Mouse (Mus musculus): ENCODE data around the gene Immp2l.

DNA sequence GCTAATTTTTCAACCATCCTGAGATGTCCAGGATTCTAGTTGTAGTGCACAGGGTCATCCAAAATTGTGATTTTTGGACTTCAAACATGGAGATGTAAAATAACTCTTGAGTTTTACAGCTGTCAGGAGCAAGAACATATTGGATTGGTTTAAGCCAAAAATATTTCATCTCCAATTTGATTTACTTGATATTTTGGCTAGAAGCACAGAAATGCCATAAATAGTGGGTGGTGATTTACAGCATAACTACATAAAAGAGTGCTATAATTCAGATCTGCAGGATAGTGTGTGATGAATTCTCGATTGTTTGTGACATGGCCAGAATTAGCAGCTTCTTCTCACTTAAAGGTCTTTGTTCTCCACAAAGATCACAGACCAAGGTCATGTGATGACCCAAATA is 884.1 kb downstream of the Immp2l start:
- no peak for TF ChIP-seq POLR2A (IDR thresholded peaks at IDR 0.05; ENCODE audit: insufficient read length, low read depth)
- TF ChIP-seq TCF3 (IDR thresholded peaks at IDR 0.05; ENCODE audit: insufficient read length, low read depth): no peak
- TF ChIP-seq E2F4 (IDR thresholded peaks at IDR 0.05; ENCODE audit: insufficient read depth): no peak
- no peak for TF ChIP-seq POLR2AphosphoS2 (IDR thresholded peaks at IDR 0.05; ENCODE audit: insufficient read length, low read depth)
- no peak for TF ChIP-seq MYOD1 (IDR thresholded peaks at IDR 0.05; ENCODE audit: control insufficient read depth in 1 of 3, insufficient read length in 2 of 3, low read depth in 2 of 3)
- no peak for TF ChIP-seq CEBPB (IDR thresholded peaks at IDR 0.05; ENCODE audit: insufficient read depth, poor library complexity, severe bottlenecking)
- peak; percentile 13 for TF ChIP-seq USF1 (IDR thresholded peaks at IDR 0.05; ENCODE audit: low read depth)
- TF ChIP-seq MAX (IDR thresholded peaks at IDR 0.05; ENCODE audit: low read depth): no peak
- no peak for TF ChIP-seq TCF12 (IDR thresholded peaks at IDR 0.05; ENCODE audit: insufficient read depth, poor library complexity, severe bottlenecking)
- TF ChIP-seq MYOG (IDR thresholded peaks at IDR 0.05; ENCODE audit: control insufficient read depth in 1 of 3, insufficient read depth in 1 of 3, insufficient read length in 2 of 3, low read depth in 2 of 3): no peak
- no peak for TF ChIP-seq SRF (IDR thresholded peaks at IDR 0.05; ENCODE audit: control insufficient read depth, insufficient read length, low read depth)

All from myocyte (in vitro differentiated cells).